Mouse (Mus musculus): ENCODE measurements at regions not wholly inside any gene's neighbourhood (a gene's known extent, or its start where the extent isn't known, plus 50 kb on each side); places are given as distances from the start of the nearest gene placed in this dataset.

- DNase-seq: no peak
Observed at GRCm38 (mm10) chr4:83915871-83916270, 390.5 kb downstream of the Ccdc171 start.

DNA sequence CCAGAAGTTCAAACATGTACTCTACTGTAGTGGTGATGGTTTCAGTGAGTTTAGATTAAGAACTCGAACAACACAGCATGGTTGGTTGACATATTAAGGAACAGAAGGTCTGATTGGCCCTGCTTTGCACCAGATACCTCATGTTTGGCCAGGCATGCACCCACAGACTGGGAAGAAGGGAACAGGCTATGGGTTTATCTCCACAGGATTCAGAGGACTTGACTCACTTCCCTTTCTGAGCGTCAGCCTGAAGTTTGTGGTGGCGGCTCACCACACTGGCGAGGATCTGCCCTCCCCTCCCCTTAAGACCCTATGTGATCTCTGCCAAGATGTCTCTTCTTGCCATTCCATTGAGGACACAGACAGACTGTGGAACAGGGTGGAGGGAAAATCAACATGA, 391.7 kb downstream of the Ccdc171 start:
- DNase-seq: no peak

DNA sequence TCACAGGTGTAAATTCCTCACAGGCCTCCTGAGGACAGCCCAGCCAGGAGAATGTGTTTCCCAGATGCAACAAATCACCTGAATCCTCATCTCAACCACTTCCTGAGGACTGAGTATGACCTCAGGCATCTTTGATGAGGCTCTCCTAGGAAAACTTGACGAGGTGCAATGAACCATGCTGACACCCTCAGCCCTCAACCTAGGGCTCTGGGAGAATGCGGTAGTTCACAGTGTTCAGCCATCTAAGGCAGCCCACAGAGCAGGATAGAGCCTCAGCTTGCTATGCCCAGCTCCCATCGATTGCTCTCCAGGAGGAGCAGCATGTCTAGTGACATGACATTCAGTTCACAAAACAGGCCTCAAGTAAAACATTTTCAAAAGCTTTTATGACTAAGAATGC, 392.7 kb downstream of the Ccdc171 start:
- no peak for DNase-seq

DNA sequence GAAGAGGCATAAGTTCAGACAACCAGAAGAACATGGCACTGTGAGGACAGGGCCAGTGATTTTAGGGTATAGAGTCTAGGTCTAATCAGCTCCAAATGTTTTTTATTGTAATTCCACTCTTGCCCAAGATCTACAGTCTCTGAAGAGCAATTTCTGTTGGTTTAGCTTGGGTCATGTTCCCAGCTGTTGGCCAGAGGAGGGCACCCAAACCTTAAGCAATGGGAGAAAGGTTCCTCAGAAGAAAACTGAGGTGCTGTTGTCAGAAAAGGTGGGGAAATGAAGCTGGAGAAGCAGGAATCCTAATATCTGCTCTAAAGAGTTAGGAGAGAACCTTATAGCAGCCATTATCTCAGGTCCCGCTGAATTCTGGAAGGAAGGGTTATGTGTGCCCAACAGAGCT, 393.7 kb downstream of the Ccdc171 start:
- DNase-seq: no peak

GRCm38 (mm10) chr4:83925118-83925842, 399.9 kb downstream of the Ccdc171 start:
- no peak for DNase-seq

- DNase-seq: no peak
Observed at GRCm38 (mm10) chr4:83926195-83926731, 400.9 kb downstream of the Ccdc171 start.

DNA sequence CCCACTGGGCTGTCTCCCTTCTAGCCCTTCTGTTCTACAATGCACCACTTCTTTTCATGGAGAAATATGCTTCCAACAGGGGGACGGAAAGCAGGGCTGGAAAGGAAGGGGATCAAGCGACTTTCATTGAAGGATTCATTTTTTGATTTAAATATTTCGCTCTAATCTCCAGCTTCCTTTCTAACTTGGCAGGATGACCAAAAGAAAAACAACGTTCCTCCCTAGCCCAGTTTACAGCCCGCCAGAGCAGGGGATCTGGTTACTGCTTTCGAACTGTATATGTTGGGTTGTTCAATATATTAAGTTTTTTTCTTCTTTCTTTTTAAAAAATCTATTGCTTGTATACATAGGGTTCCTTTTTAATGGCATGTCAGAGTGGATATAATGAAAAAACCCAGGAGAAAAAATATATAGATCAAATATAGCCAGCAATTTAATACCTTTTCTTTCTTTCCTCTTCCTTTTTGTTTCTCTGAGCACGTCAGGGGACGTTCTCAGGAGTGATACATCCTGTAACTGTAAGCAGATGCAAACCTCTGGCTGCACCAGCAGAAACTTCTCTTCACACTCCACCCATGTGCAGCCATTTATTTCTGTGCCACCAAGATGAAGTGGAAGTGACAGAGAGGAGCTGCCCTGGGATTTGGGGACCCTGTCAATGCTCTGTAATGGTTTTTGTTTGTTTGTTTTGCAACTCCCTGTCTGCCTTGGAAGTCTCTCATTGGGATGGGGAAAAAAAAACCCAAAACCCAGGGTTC, 406.7 kb downstream of the Ccdc171 start:
- DNase-seq: no peak

DNA sequence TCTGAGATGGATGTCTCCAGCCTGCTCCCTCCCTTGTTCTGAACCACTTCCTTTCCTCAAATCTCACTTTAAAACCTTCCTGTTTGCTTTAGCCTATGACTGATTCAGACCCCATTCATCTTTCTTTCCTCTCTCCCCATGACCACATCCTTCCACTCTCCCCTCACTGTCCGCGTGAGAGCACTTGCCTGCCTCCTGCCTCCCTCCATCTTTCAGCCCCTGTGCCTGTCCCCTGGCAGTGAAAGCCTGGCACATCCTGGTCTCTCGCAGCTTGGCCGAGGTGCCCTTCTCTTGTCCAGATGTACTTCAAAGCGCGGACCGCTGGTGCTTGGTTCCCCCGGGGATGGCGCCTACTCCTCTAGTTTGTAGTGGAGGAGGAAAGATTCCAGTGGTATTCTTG, 416.3 kb downstream of the Ccdc171 start:
- DNase-seq: no peak

GRCm38 (mm10) chr4:83949612-83950011, 424.3 kb downstream of the Ccdc171 start:
- no peak for DNase-seq

DNA sequence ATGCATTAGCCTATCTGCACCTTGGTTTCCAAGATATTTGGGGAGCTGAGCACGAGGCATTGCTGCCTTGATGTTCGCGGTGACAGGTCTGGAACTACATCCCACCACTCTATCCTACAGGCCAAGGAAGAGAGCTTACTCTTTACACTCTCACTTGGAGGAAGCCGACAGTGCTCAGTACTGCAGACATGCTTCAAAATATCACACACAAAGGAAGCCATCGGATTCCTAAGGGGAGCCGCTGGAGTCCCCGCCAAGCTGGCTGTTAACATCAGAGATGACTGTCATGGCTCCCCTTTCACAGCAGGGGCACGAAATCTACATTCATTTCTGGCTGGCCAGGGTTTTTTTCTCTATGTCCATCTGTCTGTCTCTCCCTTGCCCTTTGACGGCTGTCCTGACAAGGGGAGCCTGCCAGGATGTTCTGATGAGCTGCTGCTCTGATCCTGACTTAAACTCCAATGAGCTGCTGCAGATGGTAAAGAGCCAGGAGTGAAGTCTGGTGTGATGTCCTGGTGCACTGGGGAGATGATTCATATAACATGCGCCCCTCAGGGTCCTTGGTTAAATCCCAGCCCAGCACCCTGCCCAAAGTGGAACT, 425.6 kb downstream of the Ccdc171 start:
- DNase-seq: no peak

- no peak for DNase-seq
Observed at GRCm38 (mm10) chr4:83956252-83956904, 431.0 kb downstream of the Ccdc171 start.

- no peak for DNase-seq
Observed at GRCm38 (mm10) chr4:83957217-83957692, 431.9 kb downstream of the Ccdc171 start.

DNA sequence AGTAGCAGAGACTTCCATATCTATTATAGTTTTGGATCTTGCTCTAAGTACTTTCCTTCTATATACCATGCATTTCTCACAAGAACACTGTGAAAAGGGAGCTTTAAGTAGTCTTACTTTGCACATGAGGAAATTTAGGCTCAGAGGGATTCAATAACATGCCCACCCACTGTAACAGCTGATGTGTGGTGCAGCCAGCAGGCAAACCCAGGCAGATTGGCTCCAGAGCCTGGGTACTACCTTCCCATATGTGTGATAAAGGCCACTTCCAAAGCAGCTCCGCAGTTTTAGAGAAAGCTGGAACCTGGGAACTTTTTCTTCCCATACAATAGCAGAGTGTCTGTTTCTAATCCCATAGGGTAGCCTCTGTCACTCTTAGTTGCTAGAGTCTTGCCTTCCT, 441.6 kb downstream of the Ccdc171 start:
- no peak for DNase-seq

DNA sequence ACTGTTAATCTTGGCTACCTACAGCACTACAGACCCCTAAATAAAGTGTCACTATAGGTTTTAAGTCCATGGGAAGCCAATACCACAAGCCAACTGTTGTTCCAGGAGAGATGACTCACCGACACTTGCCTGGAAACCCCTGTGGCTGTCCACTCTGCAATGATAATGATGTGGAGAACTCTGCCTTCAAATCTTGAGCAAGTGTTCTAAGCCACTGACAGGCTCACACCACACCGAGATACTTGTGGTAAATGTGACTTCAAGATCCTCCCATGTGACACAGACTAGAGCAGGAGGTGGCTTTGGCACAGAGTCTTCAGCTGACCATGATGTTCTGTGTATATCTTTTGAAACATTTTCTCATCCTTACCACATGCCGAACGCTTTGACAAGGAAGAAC, 447.8 kb downstream of the Ccdc171 start:
- no peak for DNase-seq

- no peak for DNase-seq
Observed at GRCm38 (mm10) chr4:83974214-83975012, 449.1 kb downstream of the Ccdc171 start.

DNA sequence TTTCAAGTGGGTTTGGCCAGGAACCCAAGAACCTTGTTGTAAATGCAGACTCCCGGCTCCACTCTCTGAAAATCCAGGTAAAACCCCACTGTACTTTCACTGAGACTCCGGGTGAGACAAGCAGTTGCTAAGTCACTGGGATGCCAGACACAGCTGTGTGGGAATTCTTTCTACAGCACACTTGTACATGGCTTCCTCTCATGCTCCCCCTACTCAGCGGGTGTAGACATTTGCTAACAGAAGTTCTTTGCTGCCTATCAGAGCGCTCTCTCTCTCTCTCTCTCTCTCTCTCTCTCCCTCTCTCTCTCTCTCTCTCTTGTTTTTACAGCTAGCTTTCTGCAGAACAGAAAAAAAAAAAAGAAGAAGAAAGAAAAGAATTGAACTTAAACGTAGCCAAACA, 450.2 kb downstream of the Ccdc171 start:
- no peak for DNase-seq

GRCm38 (mm10) chr4:83976067-83976466, 450.7 kb downstream of the Ccdc171 start:
- DNase-seq: no peak

DNA sequence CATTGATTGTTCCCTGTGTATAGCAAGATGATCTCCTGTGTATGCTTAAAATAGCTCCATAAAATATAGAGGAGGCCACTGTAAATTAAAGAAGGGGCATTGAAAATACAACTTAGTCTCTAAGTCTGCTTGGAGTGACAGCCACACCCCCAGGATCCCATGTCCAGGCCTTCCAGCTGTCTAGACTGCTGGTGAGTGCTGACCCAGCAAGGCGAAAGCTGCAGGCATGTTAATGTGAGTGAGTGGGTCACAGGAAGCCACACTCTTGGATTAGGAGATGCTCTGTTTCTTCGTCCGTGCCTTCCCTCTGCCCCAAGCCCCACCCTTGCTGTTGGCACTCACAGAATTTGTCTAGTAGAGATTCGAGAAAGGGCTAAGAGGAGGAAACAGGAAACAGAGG, 453.7 kb downstream of the Ccdc171 start:
- DNase-seq: no peak

GRCm38 (mm10) chr4:83984671-83985391, 459.5 kb downstream of the Ccdc171 start:
- no peak for DNase-seq

DNA sequence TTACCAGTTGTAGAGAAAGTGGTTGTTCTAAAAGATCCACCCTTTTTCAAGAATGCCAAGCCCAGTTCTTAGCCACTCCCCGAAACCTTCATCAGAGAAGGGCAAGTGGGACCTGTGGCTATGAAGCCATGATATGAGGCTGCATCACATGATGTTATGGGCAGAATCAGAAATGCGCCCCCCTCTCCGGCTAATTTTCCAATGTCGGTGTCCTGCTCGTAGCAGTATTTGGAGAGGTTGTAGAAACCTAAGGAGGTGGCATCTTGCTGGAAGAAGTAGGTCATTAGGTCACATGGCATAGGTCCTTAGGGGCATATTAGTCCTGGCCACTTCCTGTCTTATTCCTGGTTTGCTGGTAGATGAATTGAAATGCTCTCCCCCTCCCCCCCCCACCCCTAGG, 460.1 kb downstream of the Ccdc171 start:
- DNase-seq: no peak
